Mouse (Mus musculus) gastrocnemius, adult 18-20 months (tissue): ENCODE results near the gene Abhd13. TPM values are rescaled to one million over a fixed set of nuclear protein-coding genes. Genes with fewer than 3 reads are reported as not detected.

Source experiments
- DNase-seq: peaks from one replicate; pipeline ENCODE4 v3.0.0; 2021; ENCODE audit warnings: low spot score
- total RNA-seq, 2 experiments: library from RNA; stranded (reverse); gene quantifications; 2 replicates each; pipeline ENCODE4 v1.2.3; 2021

Abhd13 gene
- total RNA-seq, 2 experiments from 2014 or later: 6.3 to 6.4 TPM

DNA sequence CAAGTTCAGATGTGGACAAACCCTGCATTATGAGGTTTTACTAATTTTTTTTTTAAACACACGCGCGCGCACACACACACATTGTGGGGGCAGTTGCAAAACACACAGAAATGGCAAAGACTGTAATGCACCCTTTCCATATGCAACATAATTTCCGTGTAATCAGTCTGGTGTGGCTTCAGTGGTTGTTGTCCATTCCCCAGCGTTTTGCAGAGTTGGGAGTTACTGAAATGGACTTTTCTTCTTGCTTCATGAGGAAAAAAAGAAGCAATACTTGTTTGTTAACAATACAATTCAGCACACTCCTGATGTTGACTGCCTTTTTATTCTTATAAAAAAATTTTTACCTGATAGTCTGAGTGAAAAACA, 30.1 kb downstream of the Abhd13 start:
- no peak for DNase-seq

DNA sequence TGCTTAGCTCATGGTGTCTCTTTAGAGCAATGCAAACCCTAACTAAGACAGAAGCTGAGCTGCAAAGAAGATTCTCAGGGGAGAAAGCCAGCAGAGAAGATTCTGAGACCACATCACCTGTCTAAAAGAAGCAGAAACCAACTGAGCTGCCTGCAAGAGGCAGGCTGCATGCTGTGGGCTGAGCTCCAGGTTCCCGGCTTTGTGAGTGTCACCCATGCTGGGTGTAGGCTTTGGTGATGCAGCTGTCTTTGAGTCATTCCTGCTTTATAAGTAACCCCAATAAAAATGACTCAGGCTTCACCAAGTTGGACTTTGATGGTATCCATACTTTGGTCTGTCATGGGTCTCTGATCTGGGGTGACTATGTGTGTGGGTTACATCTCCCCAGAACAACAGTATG, 38.7 kb downstream of the Abhd13 start:
- DNase-seq: no peak

DNA sequence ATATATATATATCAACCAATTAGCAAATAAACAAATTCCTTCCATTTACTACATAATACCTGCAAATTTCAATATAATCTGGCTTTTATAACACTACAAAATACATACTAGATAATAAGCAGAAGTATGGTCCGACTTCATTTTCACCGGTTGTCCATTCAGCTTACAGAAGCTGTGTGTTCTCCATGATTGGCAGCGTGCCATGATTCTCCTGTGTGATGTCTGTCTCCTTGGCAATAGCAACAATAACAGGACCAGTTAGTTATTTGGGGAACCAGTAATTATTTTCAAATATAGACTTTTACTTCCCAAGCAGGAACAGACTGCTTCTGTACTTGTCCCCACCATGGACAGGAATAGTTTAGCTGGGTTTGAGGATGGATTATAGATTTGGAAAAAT, 39.7 kb downstream of the Abhd13 start:
- peak; percentile 16 for DNase-seq

DNA sequence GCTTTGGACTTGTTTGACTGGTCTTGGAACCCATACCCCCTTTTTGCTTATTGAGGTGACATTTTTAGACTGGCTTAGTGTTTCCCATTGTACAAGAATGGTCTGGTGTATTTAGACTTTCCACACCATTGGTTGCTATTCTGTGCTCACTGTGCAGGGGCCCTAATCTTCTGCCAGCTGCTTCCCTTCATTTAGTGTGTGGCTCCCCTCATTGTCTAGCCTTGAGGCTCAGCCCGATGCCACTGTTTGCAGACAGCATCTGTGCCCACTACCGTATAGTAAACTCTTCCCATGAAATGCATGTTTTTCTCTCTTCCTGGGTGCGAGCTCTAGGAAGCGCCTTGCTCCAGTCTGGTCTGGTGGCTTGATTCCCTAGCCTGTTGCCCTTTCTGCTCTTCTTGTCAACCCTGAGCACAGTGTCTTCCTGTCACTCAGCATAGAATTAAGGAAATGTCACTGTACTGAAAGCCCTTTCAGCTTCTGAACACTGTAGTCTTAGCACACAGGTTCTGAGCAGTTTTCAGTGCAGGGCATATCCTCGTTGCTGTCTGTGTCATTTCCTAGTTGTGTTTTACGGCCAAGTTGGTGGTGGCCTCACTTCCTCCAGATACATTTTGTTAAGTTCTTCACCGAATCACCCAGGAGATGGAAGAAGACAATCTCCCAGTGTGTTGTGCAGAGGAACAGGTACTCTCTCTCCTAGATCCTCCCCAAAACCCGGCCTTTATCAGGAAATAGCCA, 53.0 kb downstream of the Abhd13 start:
- no peak for DNase-seq

DNA sequence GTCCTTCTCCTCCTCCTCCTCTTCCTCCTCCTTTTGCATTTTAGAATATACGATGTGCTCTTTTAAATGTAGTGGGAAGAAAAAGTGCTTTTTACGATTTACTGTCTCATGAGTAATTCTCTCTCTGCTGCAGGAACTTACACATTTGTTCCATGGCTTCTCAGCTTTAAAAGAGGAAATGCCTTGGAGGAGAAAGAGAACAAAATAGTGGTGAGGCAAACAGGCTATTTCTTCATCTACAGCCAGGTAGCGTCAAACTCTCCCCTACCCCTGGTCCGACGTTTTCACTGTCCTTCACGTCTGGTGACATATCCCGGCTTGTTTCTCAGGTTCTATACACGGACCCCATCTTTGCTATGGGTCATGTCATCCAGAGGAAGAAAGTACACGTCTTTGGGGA, 53.7 kb downstream of the Abhd13 start:
- no peak for DNase-seq

DNA sequence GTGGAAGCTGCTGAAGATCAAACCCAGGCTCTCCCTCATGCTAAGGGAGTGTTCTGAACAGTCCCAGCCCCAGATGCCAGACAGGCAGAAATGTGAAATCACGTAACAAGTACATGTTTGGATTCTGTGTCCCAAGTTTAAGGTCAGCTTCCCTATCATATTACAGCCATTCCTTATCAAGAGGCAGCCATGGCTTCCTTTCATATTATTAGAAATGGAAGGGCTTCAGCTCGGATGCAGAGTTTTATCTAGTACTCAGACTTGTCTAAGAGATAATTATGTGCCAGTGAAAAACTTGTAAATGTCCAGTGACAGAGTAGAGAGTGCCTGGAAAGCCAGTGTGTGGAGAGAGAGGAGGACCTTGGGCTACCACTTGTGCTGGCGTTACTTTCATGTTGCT, 63.4 kb downstream of the Abhd13 start:
- DNase-seq: no peak

Other genes with a start within 250 kb of the Abhd13 start
- not detected for gene Fam155a, start 206.5 kb upstream of the Abhd13 start, total RNA-seq
- not detected for gene Gm10217, start 113.5 kb upstream of the Abhd13 start, total RNA-seq
- 1 to 10 TPM; 4.5 to 5.3 TPM for gene Lig4, start within 50 bp of the Abhd13 start, total RNA-seq
- gene Tnfsf13b, start 28.8 kb downstream of the Abhd13 start, total RNA-seq: 1 to 10 TPM in 1 of 2 experiments, under 1 TPM in 1; 0.76 to 1.0 TPM
- gene Myo16, start 176.2 kb downstream of the Abhd13 start, total RNA-seq: under 1 TPM; 0.12 to 0.21 TPM